Mouse (Mus musculus) heart, postnatal 25 days (tissue): ENCODE data around the gene Pcbp3. TPM values are rescaled to one million over a fixed set of nuclear protein-coding genes. Genes with fewer than 3 reads are reported as not detected.

Experiments used
- DNase-seq: peaks from one replicate; pipeline ENCODE4 v3.0.0; 2022; ENCODE audit warnings: low spot score
- intact Hi-C: fragments of 180-260 bp; cut with DNase I; formaldehyde crosslinking; loops from one replicate; pipeline ENCODE4 v1.15.1; 2025
- total RNA-seq, 2 experiments: library from RNA; stranded (reverse); gene quantifications; 2 replicates each; pipeline ENCODE4 v1.2.3; 2021

Gene Pcbp3
- total RNA-seq, 2 experiments from 2014 or later, result 2.9 to 6.7 TPM

DNA sequence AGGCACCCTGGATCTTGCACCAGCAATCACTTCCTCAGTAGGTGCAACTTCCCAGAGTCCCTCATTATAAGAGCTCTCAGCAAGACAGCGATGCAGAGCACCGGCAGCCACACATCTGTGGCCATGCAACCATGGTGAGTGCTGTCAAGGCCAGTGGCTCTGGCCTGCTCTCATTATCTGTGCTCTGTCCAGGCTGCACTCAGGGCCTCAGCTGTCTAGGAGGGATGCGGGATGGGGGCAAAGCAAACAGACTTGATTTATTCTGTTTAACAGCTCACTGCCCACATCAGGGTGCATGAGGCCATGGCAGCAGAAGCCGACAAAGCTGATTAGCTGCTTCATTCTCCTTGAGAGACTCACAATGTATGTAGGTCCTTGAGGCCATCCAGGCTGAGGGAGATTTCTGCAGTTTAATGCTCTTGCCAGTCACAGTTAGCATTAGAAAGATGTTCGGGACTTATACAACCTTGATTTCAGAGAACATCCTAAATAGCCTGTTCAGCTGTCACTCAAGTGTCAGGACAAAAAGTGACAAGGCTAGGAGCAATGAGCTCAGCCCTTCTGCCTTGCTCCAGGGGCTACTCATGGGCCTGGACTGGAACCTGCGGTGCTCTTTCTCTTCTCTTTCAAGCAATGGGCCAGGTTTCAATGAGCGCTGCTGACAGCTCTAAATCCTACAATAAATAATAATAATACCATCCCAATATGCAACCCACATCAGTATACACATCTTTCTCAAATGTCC is 151.6 kb downstream of the Pcbp3 start:
- no peak for DNase-seq
- intact Hi-C loops, result no loop called here

DNA sequence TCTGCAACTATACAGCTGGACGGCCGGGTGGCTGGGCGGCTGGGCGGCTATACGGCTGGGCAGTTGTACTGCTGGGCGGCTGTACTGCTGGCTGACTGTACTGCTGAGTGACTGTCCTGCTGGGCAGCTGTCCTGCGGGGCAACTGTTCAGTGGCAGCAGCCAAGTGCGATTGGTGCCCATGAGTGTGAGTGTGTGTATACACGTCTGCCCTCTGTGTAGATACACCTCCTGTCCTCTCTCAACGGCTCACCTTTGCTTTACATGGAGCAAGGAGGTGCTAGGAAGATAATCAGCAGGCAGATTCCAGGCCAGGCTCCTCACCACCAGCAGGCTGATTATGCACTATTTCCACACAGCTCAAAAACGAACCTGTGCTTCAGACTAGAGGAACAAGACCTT is 152.2 kb downstream of the Pcbp3 start:
- no peak for DNase-seq
- intact Hi-C loops, result no loop called here

DNA sequence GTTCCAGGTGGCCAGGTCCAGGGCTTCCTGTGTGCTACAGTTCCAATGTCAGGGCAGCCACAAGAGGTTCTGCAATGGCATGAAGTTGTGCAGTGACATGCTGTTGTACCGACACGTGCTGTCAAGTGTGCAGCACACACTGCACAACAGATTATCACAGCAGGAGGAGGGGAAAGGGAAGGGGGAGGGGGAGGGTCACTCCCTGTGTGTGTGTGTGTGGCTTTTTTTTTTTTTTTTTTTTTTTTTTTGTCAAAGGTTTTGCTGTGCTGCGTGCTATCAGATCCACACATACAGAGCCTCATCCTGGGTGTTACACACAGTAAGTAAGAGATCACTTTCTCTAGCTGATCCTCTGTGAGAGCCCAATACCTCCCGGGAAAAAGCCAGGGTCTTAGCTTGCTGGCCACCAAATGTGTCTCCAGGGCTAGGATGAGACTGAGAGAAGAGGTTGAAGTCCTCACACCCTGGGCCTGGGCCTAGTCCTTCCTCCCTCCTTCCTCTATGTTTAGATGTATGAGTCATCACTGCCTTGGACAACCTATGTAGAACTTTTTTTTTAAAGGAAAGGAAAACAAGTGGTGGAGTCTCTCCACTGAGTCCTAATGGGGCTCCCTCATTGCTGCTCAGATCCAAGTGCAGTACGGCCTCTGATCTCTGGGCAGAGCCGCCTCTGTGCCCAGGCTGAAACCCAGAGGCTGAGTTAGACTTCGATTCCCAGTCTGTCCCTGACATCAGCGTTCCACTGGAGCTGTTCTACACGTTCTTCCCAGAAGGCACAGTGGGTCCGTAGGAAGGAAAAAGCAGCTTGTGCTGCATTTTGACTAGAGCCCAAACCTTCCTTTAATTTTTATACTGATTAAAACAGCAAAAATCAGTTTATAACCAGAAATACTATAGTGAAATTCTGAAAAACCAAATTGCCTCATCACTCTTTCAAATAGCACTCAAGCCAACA is 153.0 kb downstream of the Pcbp3 start:
- intact Hi-C loops, result no loop called here
- no peak for DNase-seq

DNA sequence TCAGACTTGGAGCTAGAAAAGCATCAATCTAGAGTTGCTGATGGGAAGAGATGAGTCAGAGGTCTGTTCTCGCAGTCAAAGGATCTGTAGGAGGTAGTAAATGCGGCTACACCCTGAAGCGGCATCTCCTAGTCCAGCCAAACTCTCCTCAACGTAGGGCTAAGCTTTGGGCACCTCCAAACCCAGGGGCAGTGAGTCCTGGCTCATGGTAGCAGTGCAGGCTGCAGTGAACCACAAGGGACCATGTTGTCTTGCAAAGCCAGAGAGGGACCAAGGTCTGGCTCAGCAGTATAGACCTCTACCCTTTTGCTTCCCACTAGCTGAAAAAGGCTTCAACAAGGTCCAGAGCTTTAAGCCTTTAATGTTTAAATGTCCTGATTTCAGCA is 159.2 kb downstream of the Pcbp3 start:
- DNase-seq, result no peak
- intact Hi-C loops, result no loop called here

DNA sequence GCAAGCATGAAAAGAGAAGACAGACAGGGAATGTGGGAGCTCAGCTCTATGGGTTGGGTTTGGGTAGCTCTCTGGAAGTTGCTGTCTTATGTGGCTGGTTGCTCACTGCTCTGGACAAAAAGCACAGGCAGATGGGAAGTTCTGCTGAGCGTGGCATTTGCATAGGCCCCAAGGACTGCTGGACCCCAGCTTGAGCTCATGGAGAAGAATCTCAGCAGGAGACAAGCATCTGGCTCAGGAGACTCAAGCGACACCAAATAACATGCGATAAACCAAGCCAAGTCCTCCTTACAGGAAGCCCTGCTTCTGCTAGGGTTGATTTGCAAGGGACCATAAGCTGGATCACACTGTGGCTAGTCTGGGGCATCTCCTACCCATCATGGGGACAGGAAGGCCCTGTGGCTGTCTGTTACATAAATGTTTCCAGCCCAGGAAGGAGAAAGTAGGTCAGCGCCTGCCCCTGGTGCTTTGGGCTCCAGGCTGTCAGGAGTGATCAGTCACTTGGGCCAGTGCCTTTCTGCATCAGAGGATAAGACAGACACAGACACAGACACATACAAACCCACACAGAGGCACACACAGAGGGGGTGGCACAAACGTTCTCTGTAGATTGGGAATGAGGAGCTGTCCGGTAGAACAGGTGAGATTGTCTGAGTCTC is 159.7 kb downstream of the Pcbp3 start:
- intact Hi-C loops, result no loop called here
- no peak for DNase-seq

DNA sequence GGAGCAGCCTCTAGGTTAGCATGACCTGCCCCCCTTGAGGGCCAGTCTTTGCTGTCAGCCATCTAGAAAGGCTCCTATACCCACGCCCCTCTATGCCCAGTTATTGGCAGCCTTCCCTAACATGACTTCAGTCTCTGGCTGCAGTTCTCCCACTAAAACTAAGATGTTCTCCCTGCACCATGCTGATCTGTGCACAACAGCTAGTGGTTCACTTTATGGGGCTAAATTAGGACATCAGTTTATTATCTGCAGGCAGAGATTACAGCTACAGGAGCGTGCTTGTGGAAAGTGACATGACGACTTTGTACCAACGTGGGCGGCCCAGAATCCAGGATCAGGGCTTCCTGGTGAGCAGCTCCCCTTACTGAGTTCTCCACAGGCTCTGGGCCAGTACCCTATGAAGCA is 160.4 kb downstream of the Pcbp3 start:
- no peak for DNase-seq
- intact Hi-C loops, result no loop called here

DNA sequence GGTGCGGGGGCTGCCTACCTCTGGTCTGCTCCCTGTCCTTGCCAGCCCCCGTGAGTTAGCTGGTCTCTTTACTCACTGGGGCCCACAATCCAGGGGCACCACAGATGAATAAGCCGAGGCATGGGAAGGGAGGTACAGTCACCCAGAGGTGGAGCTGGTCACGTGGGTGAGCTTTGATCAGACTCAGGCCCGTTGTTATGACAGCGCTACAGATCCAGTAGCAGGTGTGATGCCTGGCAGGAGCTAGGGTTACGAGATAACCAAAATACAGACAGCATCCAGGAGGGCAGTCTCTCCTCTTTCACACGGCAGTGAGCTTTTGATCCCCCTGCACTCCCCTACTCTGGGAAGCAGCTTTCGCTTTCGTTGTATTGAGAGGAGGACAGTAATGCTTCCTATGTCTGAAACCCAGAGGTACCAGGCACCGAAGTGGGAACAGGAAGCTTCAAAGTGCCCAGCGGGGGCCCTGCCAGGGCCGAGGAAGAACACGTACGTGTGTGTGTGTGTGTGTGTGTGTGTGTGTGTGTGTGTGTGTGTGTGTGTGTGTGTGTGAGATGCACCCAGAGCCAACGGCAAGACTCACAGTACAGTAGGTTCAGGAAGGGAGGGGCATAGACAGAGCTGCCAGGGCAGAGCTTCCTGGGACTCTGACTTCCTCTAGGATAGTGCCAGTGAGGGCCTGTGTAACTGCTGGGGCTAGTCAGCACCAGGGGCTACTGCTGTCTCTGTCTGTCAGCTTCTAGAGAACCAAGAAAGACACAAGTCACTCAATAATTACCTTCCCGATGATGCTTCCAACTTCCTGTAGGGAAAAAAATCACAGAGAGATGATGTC is 162.7 kb downstream of the Pcbp3 start:
- intact Hi-C loops, result no loop called here

DNA sequence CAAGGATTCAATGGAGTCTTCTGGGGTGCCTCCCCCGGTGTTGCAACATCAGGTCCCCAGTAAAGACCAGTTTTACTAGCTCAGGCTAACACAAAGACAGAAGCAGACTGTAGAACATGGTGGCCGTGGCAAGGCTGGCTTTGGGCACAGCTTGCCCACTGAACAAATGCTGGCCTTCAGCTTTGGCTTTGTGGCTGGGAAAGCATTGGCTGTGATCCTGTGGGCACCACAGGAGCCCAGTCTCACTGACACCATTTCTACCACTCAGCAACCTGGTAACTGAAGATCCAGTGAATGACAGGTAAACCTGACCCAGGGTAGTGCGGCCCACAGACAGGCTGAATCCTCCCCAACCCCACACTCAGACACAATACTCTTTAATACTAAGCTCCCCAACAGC is 167.6 kb downstream of the Pcbp3 start:
- intact Hi-C loops, result no loop called here
- DNase-seq, result no peak

More for the DNA sequence above, 162.7 kb downstream of the Pcbp3 start:
- DNase-seq, result no peak

DNA sequence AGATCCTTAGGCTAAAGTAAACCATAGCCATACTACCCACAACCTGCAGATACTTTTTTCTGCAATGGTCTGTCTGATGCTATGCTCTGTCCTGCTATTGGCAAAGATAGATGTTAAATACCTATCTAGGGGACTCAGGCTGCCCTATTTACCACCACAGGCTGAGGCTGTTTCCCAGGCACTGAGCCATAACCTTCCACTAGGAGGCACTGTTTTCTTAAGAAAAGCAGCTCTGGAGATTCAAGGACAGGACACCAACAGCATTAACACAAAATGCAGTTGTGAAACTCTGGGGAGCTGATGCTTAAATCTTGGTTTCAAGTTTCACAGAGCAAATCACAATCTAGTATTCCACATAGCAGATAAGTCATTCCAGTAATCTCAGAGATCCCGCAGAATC is 170.2 kb downstream of the Pcbp3 start:
- intact Hi-C loops, result no loop called here
- DNase-seq, result no peak

DNA sequence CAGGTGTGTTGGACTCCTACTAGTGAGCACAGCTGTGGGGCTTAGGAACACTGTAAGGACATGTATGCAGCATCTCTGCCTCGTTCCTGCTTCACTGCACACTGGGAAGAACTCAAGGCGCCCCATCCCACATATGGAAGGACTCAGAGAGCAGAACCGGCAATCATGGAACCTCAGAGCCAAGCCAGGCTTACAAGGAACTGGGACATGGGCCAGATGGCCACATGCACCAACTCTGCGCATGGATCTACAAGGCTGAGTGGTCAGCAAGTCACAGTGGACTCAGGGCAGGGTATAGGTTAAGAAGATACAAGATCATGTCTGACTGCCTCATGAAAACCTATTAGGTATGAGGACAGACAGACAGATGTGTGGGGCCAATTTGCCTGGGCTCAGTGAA is 171.8 kb downstream of the Pcbp3 start:
- DNase-seq, result no peak
- intact Hi-C loops, result no loop called here

DNA sequence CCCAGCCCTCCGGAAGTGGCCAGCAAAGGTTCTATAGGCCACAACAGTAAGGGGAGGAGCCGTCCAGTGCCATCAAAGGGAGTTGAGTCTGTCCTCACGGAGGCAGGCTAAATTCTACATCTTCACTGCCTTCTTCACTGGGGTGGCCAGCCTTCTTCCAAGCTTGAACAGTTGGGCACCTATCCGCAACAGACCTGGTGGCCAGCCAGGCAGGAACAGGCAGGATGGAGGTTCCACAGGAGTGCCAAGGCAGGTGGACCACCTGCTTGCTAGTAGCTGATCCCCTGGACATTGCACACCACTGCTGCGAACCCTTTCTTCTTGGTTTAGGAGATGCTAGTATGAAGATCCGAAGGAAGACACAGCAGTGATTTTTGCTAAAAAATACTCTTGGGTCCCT is 176.4 kb downstream of the Pcbp3 start:
- intact Hi-C loops, result no loop called here
- no peak for DNase-seq

DNA sequence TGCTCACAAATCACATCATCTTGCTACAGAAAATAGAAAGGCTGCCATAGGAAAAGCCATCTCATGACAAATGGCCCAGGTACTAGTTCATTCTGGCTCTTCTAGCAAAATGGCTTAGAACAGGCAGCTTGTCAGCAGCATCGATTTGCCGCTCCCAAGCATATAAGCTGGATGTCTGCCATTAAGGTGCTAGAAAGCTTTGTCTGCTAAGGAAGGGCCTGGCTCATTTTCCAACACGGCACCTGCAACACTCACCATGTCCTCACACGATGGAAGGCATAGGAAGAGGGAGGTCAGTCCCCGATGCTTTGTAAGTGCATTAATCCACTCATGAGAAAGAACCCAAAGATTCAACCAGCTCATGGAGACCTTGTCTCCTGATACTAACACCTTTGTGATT is 182.5 kb downstream of the Pcbp3 start:
- intact Hi-C loops, result no loop called here
- DNase-seq, result no peak

DNA sequence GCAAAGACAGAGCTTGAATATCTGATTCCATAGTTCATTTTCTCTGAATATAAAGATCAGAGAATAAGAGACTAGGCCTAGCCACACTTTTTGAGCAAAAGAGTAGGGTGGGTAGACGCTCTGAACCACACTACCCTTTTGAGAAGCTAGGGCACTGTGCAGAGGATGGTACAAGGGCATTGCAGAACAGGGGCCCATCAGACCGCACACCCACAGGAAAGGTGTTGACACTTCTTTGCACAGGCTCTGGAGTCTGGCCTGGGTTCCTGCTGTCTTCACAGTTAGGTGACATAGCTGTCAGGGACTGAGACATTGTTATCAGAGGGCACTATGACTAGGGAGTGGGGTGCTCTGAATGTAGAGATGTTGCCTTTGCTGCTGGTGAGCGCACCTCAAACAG is 190.1 kb downstream of the Pcbp3 start:
- intact Hi-C loops, result no loop called here
- DNase-seq, result no peak

DNA sequence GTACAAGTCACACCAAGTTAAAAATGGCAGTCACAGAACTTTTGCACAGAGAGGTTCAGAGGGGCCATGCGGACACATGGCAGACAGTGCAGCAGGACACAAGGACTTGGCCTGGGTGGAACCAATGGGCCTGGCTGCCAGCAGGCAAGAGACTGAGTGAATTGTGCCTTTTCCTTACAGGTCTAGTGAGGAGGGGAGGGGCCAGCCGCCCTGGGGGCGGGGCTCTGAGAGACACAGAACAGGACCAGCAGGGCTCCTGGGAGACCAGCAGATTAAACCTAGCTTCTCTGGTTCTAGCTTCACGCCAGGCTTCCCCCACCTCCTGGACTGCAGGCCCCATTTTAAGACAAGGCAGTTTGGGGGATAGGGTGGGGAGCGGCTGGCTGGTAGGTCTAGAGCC is 190.6 kb downstream of the Pcbp3 start:
- no peak for DNase-seq
- intact Hi-C loops, result no loop called here

DNA sequence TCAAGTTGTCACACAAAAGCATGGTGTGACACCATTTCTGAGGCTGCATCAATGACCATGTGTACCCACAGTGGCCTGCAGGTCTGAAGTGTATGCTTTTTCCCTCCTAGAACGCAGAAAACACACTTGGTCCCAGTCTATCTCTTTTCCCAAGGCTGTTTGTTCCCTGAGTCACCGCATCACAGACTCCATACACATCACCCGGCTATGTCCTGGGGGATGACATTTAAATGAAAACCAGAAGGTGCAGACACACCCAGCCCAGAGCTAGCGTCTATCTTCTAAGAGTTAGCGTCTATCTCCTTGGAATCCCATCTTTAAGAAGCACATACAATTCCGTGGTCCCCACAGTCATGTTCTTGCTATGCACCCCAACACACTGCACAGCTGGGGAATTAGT is 192.1 kb downstream of the Pcbp3 start:
- DNase-seq, result no peak
- intact Hi-C loops, result no loop called here

DNA sequence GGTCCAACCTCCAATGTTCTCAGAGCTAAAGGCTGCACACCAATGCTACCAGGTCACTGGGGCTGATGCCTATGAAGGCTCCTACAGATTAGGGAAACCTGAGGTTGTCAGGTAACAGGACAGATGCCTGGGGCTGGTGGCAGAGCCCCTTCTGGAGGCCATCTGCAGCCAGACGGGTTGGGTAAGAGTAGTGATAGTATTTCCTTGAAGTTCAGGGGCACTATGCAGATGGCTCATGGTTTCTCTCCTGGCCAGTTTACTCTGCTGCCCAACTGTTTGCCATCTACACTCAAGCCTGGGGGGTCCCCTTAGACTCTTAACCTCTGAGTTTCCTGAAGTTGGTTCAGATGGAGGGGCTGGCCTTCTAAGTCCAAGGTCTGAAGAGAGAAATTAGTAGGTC is 195.5 kb downstream of the Pcbp3 start:
- DNase-seq, result no peak
- intact Hi-C loops, result no loop called here

DNA sequence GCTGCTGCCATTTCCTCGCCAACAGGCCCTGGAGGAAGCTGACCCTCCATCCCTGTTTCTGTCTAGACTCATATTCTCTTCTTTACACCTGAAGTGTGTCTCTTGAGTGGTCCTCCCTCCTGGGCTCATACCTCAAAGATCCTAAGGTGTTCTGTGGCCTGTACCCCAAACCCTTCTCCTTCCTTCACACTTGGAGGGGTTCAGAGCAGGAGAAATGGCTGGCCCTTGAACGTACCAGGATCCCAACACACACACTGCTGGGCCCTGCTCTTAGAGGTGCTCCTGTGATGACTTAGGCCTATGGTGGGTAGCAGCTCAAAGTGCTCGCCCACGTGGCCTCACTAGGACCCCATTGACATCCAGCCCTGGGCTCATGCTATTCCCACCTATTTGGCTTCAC is 196.8 kb downstream of the Pcbp3 start:
- DNase-seq, result no peak
- intact Hi-C loops, result no loop called here

DNA sequence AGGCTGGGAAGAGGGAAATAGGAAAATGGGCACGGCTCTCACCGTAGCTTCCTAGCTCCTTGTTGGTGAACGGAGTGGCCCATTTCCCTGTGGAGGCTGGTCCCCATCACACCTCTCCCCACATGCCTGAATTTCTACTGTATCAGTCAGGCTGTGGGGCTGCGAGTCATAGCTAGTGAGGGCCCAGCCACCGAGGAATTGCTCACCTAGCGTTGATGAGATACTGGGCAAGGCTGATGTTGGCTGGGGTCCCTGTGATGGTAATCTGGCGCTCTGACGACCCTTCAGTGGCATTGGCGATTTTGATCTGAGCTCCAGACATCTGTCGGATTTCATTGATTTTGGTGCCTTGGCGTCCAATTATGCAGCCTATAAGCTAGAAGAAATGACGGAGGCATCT is 198.7 kb downstream of the Pcbp3 start:
- intact Hi-C loops, result no loop called here
- DNase-seq, result no peak

DNA sequence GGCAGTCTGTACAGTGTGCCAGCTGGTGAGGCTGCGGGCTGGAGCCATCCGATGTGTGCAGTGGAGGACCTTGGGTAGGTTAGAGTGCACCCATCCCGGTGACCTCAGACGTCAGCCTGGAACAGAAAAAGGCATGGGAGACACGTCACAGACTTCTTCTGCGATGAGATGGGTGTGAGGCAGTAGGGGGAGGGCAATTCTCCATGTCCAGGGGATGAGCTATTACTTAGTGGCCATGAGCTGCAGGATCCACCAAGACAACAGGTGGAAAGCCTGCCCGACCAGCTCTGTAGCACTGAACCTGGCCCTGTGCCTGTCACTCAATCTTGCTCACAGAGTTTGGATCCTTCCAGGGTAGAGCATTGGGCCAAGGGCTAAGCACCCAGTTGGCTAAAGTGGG is 199.3 kb downstream of the Pcbp3 start:
- intact Hi-C loops, result no loop called here
- DNase-seq, result no peak

DNA sequence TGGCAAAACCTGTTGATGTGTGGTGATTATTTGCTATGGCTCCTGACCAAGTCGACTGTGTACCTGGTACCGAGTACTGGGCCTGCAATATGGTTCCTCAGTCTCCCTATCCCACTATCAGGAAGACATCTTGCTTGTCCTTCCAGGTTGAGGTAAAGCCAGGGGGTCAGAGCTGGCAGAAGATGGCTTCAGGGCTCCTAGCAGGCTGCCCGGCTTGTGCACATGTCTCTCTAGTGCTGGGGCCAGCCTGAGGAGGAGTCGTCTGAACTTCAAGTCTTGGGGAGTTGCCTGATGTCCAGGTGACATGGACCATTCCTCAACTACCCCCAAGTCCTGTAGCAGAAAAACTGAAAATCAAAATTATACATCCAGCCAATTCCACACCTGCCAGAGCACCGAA is 201.8 kb downstream of the Pcbp3 start:
- intact Hi-C loops, result no loop called here
- no peak for DNase-seq
